8 mouse cellular contexts compared by ENCODE assay signal in the genomic region with DNA sequence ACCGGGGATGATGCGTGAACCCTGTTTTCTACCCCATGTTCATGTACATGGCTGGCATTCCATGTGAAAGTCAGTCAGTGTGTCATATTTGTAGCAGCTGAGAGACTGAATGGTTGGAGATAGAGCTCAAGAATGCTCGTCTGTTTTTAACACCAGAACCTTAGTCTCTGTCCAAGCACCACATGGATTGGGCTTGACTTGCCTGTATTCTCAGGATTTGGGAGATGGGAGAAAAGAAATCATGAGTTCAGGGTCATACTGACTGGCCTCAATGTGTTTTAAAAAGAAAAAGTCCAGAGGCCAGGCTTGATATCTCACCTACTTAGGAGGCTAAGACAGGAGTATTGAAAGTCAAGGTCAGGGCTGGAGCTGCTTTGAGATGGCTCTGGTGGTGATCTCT. TPM values are rescaled to one million over a fixed set of nuclear protein-coding genes. Genes with fewer than 3 reads are reported as not detected.
A peak's percentile ranks its signal among the peaks of the same experiment; 100 is the strongest.
DNase-seq lines count a peak whose midpoint lies in the region; ATAC-seq and TF ChIP-seq lines count a peak whose summit lies in the region.

No protein-coding gene starts in this region.

- no peak for DNase-seq in heart, adult 2 months
- no peak for DNase-seq in heart, postnatal 36 days
- peak; percentile 4 for DNase-seq in heart, postnatal 4 days
- no peak for DNase-seq in midbrain, embryonic 11.5 days (ENCODE audit: low spot score, missing footprints)
- no peak for DNase-seq in embryo, embryonic 11 days
- DNase-seq in left cerebral cortex, postnatal 36 days (ENCODE audit: low spot score in 2 of 2): no peak
- no peak for DNase-seq in yolk sac, embryonic 10.5 days (ENCODE audit: low spot score)

- WGBS in heart, adult 2 months: 4% methylated on average over 3 of the region's 3 CpGs
- WGBS in bone marrow, adult 2 months: 15% methylated on average over 3 of the region's 3 CpGs
- WGBS in midbrain, embryonic 11.5 days: 37% methylated on average over 3 of the region's 3 CpGs

- no peak for ATAC-seq in midbrain, embryonic 11.5 days (ENCODE audit: low FRiP score)

- peaks cover 3% of the 10 kb centered on the region for H3K79me2 ChIP-seq in heart, adult 2 months (replicated peaks; ENCODE audit: control insufficient read depth, insufficient read depth, low read length)

- peak overlapping the region; percentile 97 for H3K9ac ChIP-seq in heart, adult 2 months (ENCODE audit: low read depth, low read length)
- H3K9ac ChIP-seq in midbrain, embryonic 11.5 days (ENCODE audit: low read length): peak overlapping the region; percentile 95

- no peak for TF ChIP-seq POLR2A in heart, adult 2 months (IDR thresholded peaks at IDR 0.05; ENCODE audit: insufficient read depth, low read depth, low read length)
- TF ChIP-seq POLR2A in bone marrow, adult 2 months (IDR thresholded peaks at IDR 0.05; ENCODE audit: borderline replicate concordance, control insufficient read depth, low read depth, low read length): no peak

- H3K36me3 ChIP-seq in heart, adult 2 months (ENCODE audit: control insufficient read depth, insufficient read depth, low read length): peaks cover 14% of the 10 kb centered on the region
- H3K36me3 ChIP-seq in midbrain, embryonic 11.5 days (ENCODE audit: control insufficient read depth, insufficient read depth, low read length): no peaks in the 10 kb centered on the region

- no peak for TF ChIP-seq EP300 in heart, adult 2 months (IDR thresholded peaks at IDR 0.05; ENCODE audit: insufficient read depth, low read depth, low read length)

- no peaks in the 10 kb centered on the region for H3K9me3 ChIP-seq in midbrain, embryonic 11.5 days (ENCODE audit: control insufficient read depth, low read length)

- peak overlapping the region; percentile 93 for H3K27ac ChIP-seq in heart, adult 2 months
- no peak overlapping the region for H3K27ac ChIP-seq in bone marrow, adult 2 months (ENCODE audit: control insufficient read depth, insufficient read depth, low read depth, low read length, poor library complexity)
- no peak overlapping the region for H3K27ac ChIP-seq in midbrain, embryonic 11.5 days (ENCODE audit: low read depth, low read length)

- no peaks in the 10 kb centered on the region for H3K27me3 ChIP-seq in heart, adult 2 months (ENCODE audit: control insufficient read depth, insufficient read depth, low read length)
- no peaks in the 10 kb centered on the region for H3K27me3 ChIP-seq in midbrain, embryonic 11.5 days (ENCODE audit: control insufficient read depth, insufficient read depth, low read length)

- TF ChIP-seq CTCF in heart, adult 2 months (IDR thresholded peaks at IDR 0.05): no peak
- no peak for TF ChIP-seq CTCF in bone marrow, adult 2 months (IDR thresholded peaks at IDR 0.05; ENCODE audit: control insufficient read depth, insufficient read depth, low read length)

- intact Hi-C loops in heart, adult 2 months (cut with DNase I): loop anchor here (2.0 to 10.0 kb wide), 2 partner anchors 75 to 443 kb away; a partner anchor contains a TSS
- intact Hi-C loops in heart, postnatal 36 days (cut with DNase I): no loop called here
- intact Hi-C loops in left cerebral cortex, postnatal 36 days (cut with DNase I): no loop called here

- H3K4me1 ChIP-seq in heart, adult 2 months (ENCODE audit: control insufficient read depth, insufficient read depth, low read length): peaks cover 21% of the 10 kb centered on the region
- peaks cover 8% of the 10 kb centered on the region for H3K4me1 ChIP-seq in bone marrow, adult 2 months (ENCODE audit: control insufficient read depth, insufficient read depth, low read length)
- H3K4me1 ChIP-seq in midbrain, embryonic 11.5 days (ENCODE audit: control insufficient read depth, insufficient read depth, low read length): peaks cover 32% of the 10 kb centered on the region

- peak overlapping the region; percentile 81 for H3K4me3 ChIP-seq in heart, adult 2 months
- peak overlapping the region; percentile 89 for H3K4me3 ChIP-seq in bone marrow, adult 2 months (replicated peaks; ENCODE audit: control insufficient read depth, low read depth, low read length)
- H3K4me3 ChIP-seq in midbrain, embryonic 11.5 days (ENCODE audit: low read depth, low read length): peak overlapping the region; percentile 86

- H3K4me2 ChIP-seq in midbrain, embryonic 11.5 days: peak overlapping the region; percentile 97

RNA-seq across cellular contexts. Expression of a gene that starts 1.0 kb away (rescaled TPM):
- total RNA-seq in heart, adult 2 months (2021): 10 to 100 TPM; 60.2 to 63.4 TPM
- 42.3 and 73.6 TPM in 2 replicates for polyA plus RNA-seq in heart, adult 2 months (2012; rRNA removed)
- 10 to 100 TPM; 54.3 to 62.0 TPM for total RNA-seq in heart, postnatal 36 days (2021)
- 24.5 and 32.7 TPM in 2 replicates for polyA plus RNA-seq in bone marrow, adult 2 months (2011; ENCODE audit: insufficient read depth, insufficient read length, low replicate concordance, missing spikeins)
- 10 to 100 TPM; 34.9 to 37.2 TPM for total RNA-seq in heart, postnatal 4 days (2021)
- polyA plus RNA-seq in midbrain, embryonic 11.5 days (2014; fragmentation: Nextera tagmentation; extraction: Ambion mirVana): 2.8 and 3.3 TPM in 2 replicates
- 10 to 100 TPM; 22.2 to 26.5 TPM for total RNA-seq in left cerebral cortex, postnatal 36 days (2021)

RNA-seq across cellular contexts. Expression of a gene that starts 1.3 kb away (rescaled TPM):
- under 1 TPM; 0.61 to 0.70 TPM for total RNA-seq in heart, adult 2 months (2021)
- polyA plus RNA-seq in heart, adult 2 months (2012; rRNA removed): 1.3 and 1.5 TPM in 2 replicates
- under 1 TPM; 0.89 TPM for total RNA-seq in heart, postnatal 36 days (2021)
- 4.2 and 24.8 TPM in 2 replicates for polyA plus RNA-seq in bone marrow, adult 2 months (2011; ENCODE audit: insufficient read depth, insufficient read length, low replicate concordance, missing spikeins)
- total RNA-seq in heart, postnatal 4 days (2021): 1 to 10 TPM; 1.4 to 2.0 TPM
- polyA plus RNA-seq in midbrain, embryonic 11.5 days (2014; fragmentation: Nextera tagmentation; extraction: Ambion mirVana): 0.84 and 1.2 TPM in 2 replicates
- 1 to 10 TPM; 2.2 to 2.4 TPM for total RNA-seq in left cerebral cortex, postnatal 36 days (2021)

RNA-seq across cellular contexts. Expression of a gene that starts 1.6 kb away (rescaled TPM):
- 10 to 100 TPM; 27.1 to 28.0 TPM for total RNA-seq in heart, adult 2 months (2021)
- polyA plus RNA-seq in heart, adult 2 months (2012; rRNA removed): 36.0 and 36.6 TPM in 2 replicates
- 10 to 100 TPM; 21.9 to 28.9 TPM for total RNA-seq in heart, postnatal 36 days (2021)
- polyA plus RNA-seq in bone marrow, adult 2 months (2011; ENCODE audit: insufficient read depth, insufficient read length, low replicate concordance, missing spikeins): 24.0 and 44.7 TPM in 2 replicates
- 10 to 100 TPM; 69.3 to 69.9 TPM for total RNA-seq in heart, postnatal 4 days (2021)
- 60.2 and 64.1 TPM in 2 replicates for polyA plus RNA-seq in midbrain, embryonic 11.5 days (2014; fragmentation: Nextera tagmentation; extraction: Ambion mirVana)
- total RNA-seq in left cerebral cortex, postnatal 36 days (2021): 10 to 100 TPM; 28.1 to 32.2 TPM

RNA-seq across cellular contexts. Expression of a gene that starts 31.4 kb away (rescaled TPM):
- 10 to 100 TPM; 62.6 to 72.8 TPM for total RNA-seq in heart, adult 2 months (2021)
- polyA plus RNA-seq in heart, adult 2 months (2012; rRNA removed): 53.8 and 63.0 TPM in 2 replicates
- 10 to 100 TPM; 73.6 to 75.4 TPM for total RNA-seq in heart, postnatal 36 days (2021)
- polyA plus RNA-seq in bone marrow, adult 2 months (2011; ENCODE audit: insufficient read depth, insufficient read length, low replicate concordance, missing spikeins): 28.2 and 48.0 TPM in 2 replicates
- total RNA-seq in heart, postnatal 4 days (2021): 10 to 100 TPM; 70.6 to 82.6 TPM
- polyA plus RNA-seq in midbrain, embryonic 11.5 days (2014; fragmentation: Nextera tagmentation; extraction: Ambion mirVana): 31.8 and 34.3 TPM in 2 replicates
- 10 to 100 TPM; 67.7 to 73.6 TPM for total RNA-seq in left cerebral cortex, postnatal 36 days (2021)

RNA-seq across cellular contexts. Expression of a gene that starts 31.4 kb away (rescaled TPM):
- 10 to 100 TPM; 29.6 to 46.6 TPM for total RNA-seq in heart, adult 2 months (2021)
- polyA plus RNA-seq in heart, adult 2 months (2012; rRNA removed): 56.0 and 61.9 TPM in 2 replicates
- 10 to 100 TPM; 58.1 to 59.1 TPM for total RNA-seq in heart, postnatal 36 days (2021)
- 24.5 and 49.2 TPM in 2 replicates for polyA plus RNA-seq in bone marrow, adult 2 months (2011; ENCODE audit: insufficient read depth, insufficient read length, low replicate concordance, missing spikeins)
- total RNA-seq in heart, postnatal 4 days (2021): 10 to 100 TPM; 33.0 to 38.0 TPM
- polyA plus RNA-seq in midbrain, embryonic 11.5 days (2014; fragmentation: Nextera tagmentation; extraction: Ambion mirVana): 63.4 and 69.4 TPM in 2 replicates
- total RNA-seq in left cerebral cortex, postnatal 36 days (2021): 10 to 100 TPM; 71.9 to 75.6 TPM
